Mouse (Mus musculus) MEL (cell line): ENCODE data around the gene Asb1. TPM values are rescaled to one million over a fixed set of nuclear protein-coding genes. Genes with fewer than 3 reads are reported as not detected.
A peak's percentile ranks its signal among the peaks of the same experiment; 100 is the strongest.

Experiments used
- DNase-seq: peaks from one replicate; pipeline ENCODE4 v3.0.0; 2011; ENCODE audit warnings: low read depth, low spot score
- H3K27ac ChIP-seq: 2 replicates; pipeline ENCODE4 v1.5.1; 2012; ENCODE audit warnings: low read depth, mild to moderate bottlenecking, control low read depth, low read length, moderate library complexity; ENCODE audit not compliant: control insufficient read depth
- H3K27me3 ChIP-seq, 2 experiments: fragments of 150-350 bp in 1 of 2; sonication (generic) in 1 of 2; 2 replicates each; pipeline ENCODE4 v1.6.1; 2012; ENCODE audit warnings: low read length in 2 of 2, mild to moderate bottlenecking in 2 of 2, improper control_type of control experiment in 1 of 2, moderate library complexity in 1 of 2; ENCODE audit not compliant: insufficient read depth in 2 of 2, control insufficient read depth in 1 of 2
- H3K36me3 ChIP-seq, 2 experiments: 2 replicates each; pipeline ENCODE4 v1.6.1; 2012 to 2014; ENCODE audit warnings: low read length in 2 of 2, improper control_type of control experiment in 1 of 2, inconsistent platforms in 1 of 2, mild to moderate bottlenecking in 1 of 2; ENCODE audit not compliant: insufficient read depth in 2 of 2, control insufficient read depth in 1 of 2
- H3K4me1 ChIP-seq, 2 experiments: fragments of 150-350 bp in 1 of 2; sonication (generic) in 1 of 2; 2 replicates each; pipeline ENCODE4 v1.6.1; 2012; ENCODE audit warnings: low read length in 2 of 2, improper control_type of control experiment in 1 of 2, mild to moderate bottlenecking in 1 of 2; ENCODE audit not compliant: insufficient read depth in 2 of 2, control insufficient read depth in 1 of 2
- H3K4me3 ChIP-seq, 2 experiments: fragments of 150-350 bp in 1 of 2; sonication (generic) in 1 of 2; 2 replicates each; pipeline ENCODE4 v1.5.1; 2012; ENCODE audit warnings: low read depth in 2 of 2, low read length in 2 of 2, mild to moderate bottlenecking in 2 of 2, moderate library complexity in 2 of 2, control low read depth in 1 of 2, improper control_type of control experiment in 1 of 2; ENCODE audit not compliant: control insufficient read depth in 1 of 2, insufficient read depth in 1 of 2
- H3K79me2 ChIP-seq: 2 replicates; pipeline ENCODE4 v1.6.1; 2012; ENCODE audit warnings: mild to moderate bottlenecking, low read length, moderate library complexity; ENCODE audit not compliant: control insufficient read depth, poor library complexity, insufficient read depth
- H3K9ac ChIP-seq: 2 replicates; pipeline ENCODE4 v1.6.1; 2012; ENCODE audit warnings: low read depth, mild to moderate bottlenecking, control low read depth, low read length, moderate library complexity; ENCODE audit not compliant: control insufficient read depth, poor library complexity, severe bottlenecking
- H3K9me3 ChIP-seq: fragments of 150-350 bp; sonication (generic); replicated peaks from 2 replicates; pipeline ENCODE4 v1.6.1; 2012; ENCODE audit warnings: mild to moderate bottlenecking, low read length, improper control_type of control experiment, moderate library complexity; ENCODE audit not compliant: insufficient read depth
- BHLHE40 ChIP-seq: IDR thresholded peaks from 2 replicates; pipeline ENCODE4 v1.6.1; 2012; ENCODE audit warnings: low read depth, mild to moderate bottlenecking, inconsistent platforms, low read length, improper control_type of control experiment, borderline replicate concordance
- CHD1 ChIP-seq: IDR thresholded peaks from 2 replicates; pipeline ENCODE4 v1.6.1; 2012; ENCODE audit warnings: low read depth, mild to moderate bottlenecking, inconsistent platforms, low read length, improper control_type of control experiment
- CHD2 ChIP-seq: IDR thresholded peaks from 2 replicates; pipeline ENCODE4 v1.6.1; 2011; ENCODE audit warnings: low read length, improper control_type of control experiment
- CTCF ChIP-seq, 3 experiments: IDR thresholded peaks in 2 of 3; conservative IDR thresholded peaks in 1 of 3; 2 replicates each; pipeline ENCODE4 v1.5.1; 2011 to 2012; ENCODE audit warnings: low read length in 3 of 3, low read depth in 2 of 3, mild to moderate bottlenecking in 2 of 3, improper control_type of control experiment in 1 of 3, inconsistent platforms in 1 of 3, mixed read lengths in 1 of 3, moderate library complexity in 1 of 3; ENCODE audit not compliant: control insufficient read depth in 1 of 3, insufficient read depth in 1 of 3, poor library complexity in 1 of 3, severe bottlenecking in 1 of 3
- E2F4 ChIP-seq: IDR thresholded peaks from 2 replicates; pipeline ENCODE4 v1.6.1; 2011; ENCODE audit warnings: low read depth, low read length, improper control_type of control experiment, borderline replicate concordance
- ELF1 ChIP-seq: IDR thresholded peaks from 2 replicates; pipeline ENCODE4 v1.6.1; 2014; ENCODE audit warnings: low read depth, mild to moderate bottlenecking, inconsistent platforms, low read length, improper control_type of control experiment, moderate library complexity
- GABPA ChIP-seq: IDR thresholded peaks from 2 replicates; pipeline ENCODE4 v1.6.1; 2012; ENCODE audit warnings: low read depth, mild to moderate bottlenecking, inconsistent platforms, low read length, improper control_type of control experiment, moderate library complexity
- GATA1 ChIP-seq: IDR thresholded peaks from 2 replicates; pipeline ENCODE4 v1.6.1; 2011; ENCODE audit warnings: low read depth, low read length, improper control_type of control experiment
- JUND ChIP-seq: IDR thresholded peaks from 2 replicates; pipeline ENCODE4 v1.6.1; 2011; ENCODE audit warnings: low read depth, mild to moderate bottlenecking, improper control_type of control experiment, low read length
- MAFK ChIP-seq: IDR thresholded peaks from 2 replicates; pipeline ENCODE4 v1.6.1; 2011; ENCODE audit warnings: low read depth, mild to moderate bottlenecking, low read length, improper control_type of control experiment, borderline replicate concordance
- MAX ChIP-seq: IDR thresholded peaks from 2 replicates; pipeline ENCODE4 v1.6.1; 2011; ENCODE audit warnings: low read length, improper control_type of control experiment
- MAZ ChIP-seq: IDR thresholded peaks from 2 replicates; pipeline ENCODE4 v1.6.1; 2012; ENCODE audit warnings: low read depth, mild to moderate bottlenecking, inconsistent platforms, low read length, improper control_type of control experiment
- MEF2A ChIP-seq: IDR thresholded peaks from 2 replicates; pipeline ENCODE4 v1.6.1; 2014; ENCODE audit warnings: low read depth, mild to moderate bottlenecking, inconsistent platforms, low read length, improper control_type of control experiment; ENCODE audit not compliant: poor library complexity, insufficient replicate concordance, severe bottlenecking; ENCODE audit errors: extremely low read depth
- MXI1 ChIP-seq: IDR thresholded peaks from 2 replicates; pipeline ENCODE4 v1.6.1; 2011; ENCODE audit warnings: mild to moderate bottlenecking, low read depth, low read length, improper control_type of control experiment
- MYB ChIP-seq: IDR thresholded peaks from 2 replicates; pipeline ENCODE4 v1.6.1; 2011; ENCODE audit warnings: mild to moderate bottlenecking, low read depth, low read length, improper control_type of control experiment
- MYC ChIP-seq: IDR thresholded peaks from 2 replicates; pipeline ENCODE4 v1.6.1; 2011; ENCODE audit warnings: low read depth, mild to moderate bottlenecking, low read length, improper control_type of control experiment, moderate library complexity
- POLR2A ChIP-seq, 2 experiments: IDR thresholded peaks; 2 replicates each; pipeline ENCODE4 v1.6.1; 2011 to 2012; ENCODE audit warnings: low read length in 2 of 2, mild to moderate bottlenecking in 2 of 2, control low read depth in 1 of 2, improper control_type of control experiment in 1 of 2, low read depth in 1 of 2, moderate library complexity in 1 of 2; ENCODE audit not compliant: control insufficient read depth in 1 of 2, insufficient read depth in 1 of 2, poor library complexity in 1 of 2
- RCOR1 ChIP-seq: IDR thresholded peaks from 2 replicates; pipeline ENCODE4 v1.6.1; 2012; ENCODE audit warnings: low read depth, mild to moderate bottlenecking, inconsistent platforms, low read length, improper control_type of control experiment
- TBP ChIP-seq: IDR thresholded peaks from 2 replicates; pipeline ENCODE4 v1.8.0; 2011; ENCODE audit warnings: low read depth, low read length, improper control_type of control experiment
- UBTF ChIP-seq: IDR thresholded peaks from 2 replicates; pipeline ENCODE4 v1.6.1; 2012; ENCODE audit warnings: low read depth, mild to moderate bottlenecking, inconsistent platforms, low read length, improper control_type of control experiment, moderate library complexity, borderline replicate concordance; ENCODE audit not compliant: insufficient read depth
- ZC3H11A ChIP-seq: IDR thresholded peaks from 2 replicates; pipeline ENCODE4 v1.6.1; 2012; ENCODE audit warnings: low read depth, mild to moderate bottlenecking, inconsistent platforms, low read length, improper control_type of control experiment
- ZNF384 ChIP-seq: IDR thresholded peaks from 2 replicates; pipeline ENCODE4 v1.6.1; 2012; ENCODE audit warnings: low read depth, mild to moderate bottlenecking, inconsistent platforms, low read length, improper control_type of control experiment
- polyA plus RNA-seq, 2 experiments: library from polyadenylated mRNA; stranded (reverse) in 1 of 2; unstranded in 1 of 2; fragments of >175 nt in 1 of 2; fragments of >200 nt in 1 of 2; gene quantifications; 2 replicates each; pipeline versions ENCODE4 v1.2.1 to v1.2.4; 2012; ENCODE audit warnings: low replicate concordance in 2 of 2, low read depth in 1 of 2; ENCODE audit not compliant: insufficient read length in 2 of 2, insufficient read depth in 1 of 2, missing spikeins in 1 of 2
- total RNA-seq: library from RNA; depleted of rRNA; stranded (reverse); fragments of 300-350 nt; gene quantifications from 2 replicates; pipeline ENCODE4 v1.2.3, GENCODE M21; 2012

The Asb1 gene
- total and polyA plus RNA-seq, 3 experiments: 37.9 to 41.3 TPM; not detected in 1

GRCm38 (mm10) chr1:91543974-91544373 is 3.6 kb downstream of the Asb1 start:
- no peak overlapping the region for H3K9ac ChIP-seq
- no peak for TF ChIP-seq POLR2A (IDR thresholded peaks at IDR 0.05; ENCODE audit: control insufficient read depth in 1 of 2, insufficient read depth in 1 of 2, low read depth in 1 of 2, low read length in 2 of 2, poor library complexity in 1 of 2)
- TF ChIP-seq CTCF (IDR thresholded peaks at IDR 0.05 in 2 of 3, conservative IDR thresholded peaks at IDR 0.05 in 1 of 3; ENCODE audit: control insufficient read depth in 1 of 3, insufficient read depth in 1 of 3, low read depth in 2 of 3, low read length in 3 of 3, poor library complexity in 1 of 3, severe bottlenecking in 1 of 3): no peak
- no peak for TF ChIP-seq ZC3H11A
- no peak for TF ChIP-seq CHD2
- TF ChIP-seq GATA1: peak; percentile 41; the same call in 1 of the 2 replicates
- no peak for TF ChIP-seq ELF1
- no peak for TF ChIP-seq MAFK
- TF ChIP-seq E2F4: no peak
- DNase-seq: peak; percentile 35
- no peaks in the 10 kb centered on the region for H3K9me3 ChIP-seq
- H3K27me3 ChIP-seq: no peaks in the 10 kb centered on the region
- peaks cover 25% of the 10 kb centered on the region for H3K79me2 ChIP-seq
- H3K27ac ChIP-seq: no peak overlapping the region
- peaks cover 23 to 30% of the 10 kb centered on the region in 2 experiments for H3K4me1 ChIP-seq
- H3K36me3 ChIP-seq: peaks cover 22 to 29% of the 10 kb centered on the region in 2 experiments
- H3K4me3 ChIP-seq: no peak overlapping the region

GRCm38 (mm10) chr1:91545226-91545625 is 4.9 kb downstream of the Asb1 start:
- Histone ChIP-seq H3K9ac (no peak overlapping the region), H3K79me2 (peaks cover 25% of the 10 kb centered on the region), H3K9me3 (no peaks in the 10 kb centered on the region), H3K27me3 (no peaks in the 10 kb centered on the region), H3K36me3 (peaks cover 22 to 24% of the 10 kb centered on the region in 2 experiments), H3K4me1 (peaks cover 22 to 23% of the 10 kb centered on the region in 2 experiments), H3K27ac (no peak overlapping the region), H3K4me3 (no peak overlapping the region)
- 0 out of 2 replicates have a peak, but pooled peaks have one; percentile 37 for TF ChIP-seq MYC
- no peak for TF ChIP-seq JUND
- DNase-seq: no peak

DNA sequence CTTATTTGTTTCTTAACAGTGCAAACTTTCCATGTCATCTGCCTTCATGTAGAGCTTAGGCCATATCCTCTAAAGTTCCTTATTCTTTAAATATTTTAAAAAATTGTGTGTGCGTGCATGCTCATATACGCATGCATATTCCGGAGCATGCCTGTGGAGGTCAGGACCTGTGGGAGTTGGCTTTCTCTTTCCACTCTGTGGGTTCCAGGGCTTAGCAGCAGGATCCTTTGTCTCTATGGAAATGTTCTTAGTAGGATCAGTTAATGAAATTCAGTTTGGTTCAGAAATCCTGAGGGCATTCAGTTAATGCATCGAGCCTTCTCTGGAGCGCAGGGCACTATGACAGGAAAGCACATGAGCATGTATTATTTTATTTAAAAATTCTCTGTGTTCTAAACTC is 7.2 kb downstream of the Asb1 start:
- no peak overlapping the region for H3K9ac ChIP-seq
- peaks cover 6% of the 10 kb centered on the region for H3K79me2 ChIP-seq
- H3K4me3 ChIP-seq: no peak overlapping the region
- H3K27ac ChIP-seq: no peak overlapping the region
- H3K9me3 ChIP-seq: no peaks in the 10 kb centered on the region
- H3K4me1 ChIP-seq: peaks cover 8 to 15% of the 10 kb centered on the region in 2 experiments; a peak in 3 of 4 replicates
- H3K36me3 ChIP-seq: peaks cover 12 to 26% of the 10 kb centered on the region in 2 experiments
- DNase-seq: no peak
- TF ChIP-seq BHLHE40 (no peak), MAZ (no peak), CHD2 (no peak), MEF2A (no peak), UBTF (no peak), TBP (no peak), JUND (no peak), ELF1 (no peak), ZNF384 (no peak), MAX (no peak), CTCF (IDR thresholded peaks at IDR 0.05 in 2 of 3, conservative IDR thresholded peaks at IDR 0.05 in 1 of 3; ENCODE audit: control insufficient read depth in 1 of 3, insufficient read depth in 1 of 3, low read depth in 2 of 3, low read length in 3 of 3, poor library complexity in 1 of 3, severe bottlenecking in 1 of 3) (no peak), GABPA (no peak), MXI1 (no peak), CHD1 (no peak), RCOR1 (no peak), MYB (no peak), GATA1 (no peak), MYC (no peak)
- H3K27me3 ChIP-seq: no peaks in the 10 kb centered on the region
